Mouse (Mus musculus) heart, postnatal 36 days (tissue): ENCODE results near the gene Slc38a10. TPM values are rescaled to one million over a fixed set of nuclear protein-coding genes. Genes with fewer than 3 reads are reported as not detected.

Experiments used
- DNase-seq, 2 experiments: peaks; one replicate each; pipeline ENCODE4 v3.0.0; 2021 to 2022
- intact Hi-C: fragments of 180-260 bp; cut with DNase I; formaldehyde crosslinking; loops from one replicate; pipeline ENCODE4 v1.15.1; 2025
- microRNA-seq, 2 experiments: library from miRNA; unstranded; fragments of <30 nt; microRNA quantifications; one replicate each; pipeline ENCODE4 v1.2.0; 2021; ENCODE audit warnings: borderline number of aligned reads in 2 of 2
- total RNA-seq, 2 experiments: library from RNA; stranded (reverse); gene quantifications; 2 replicates each; pipeline ENCODE4 v1.2.3; 2021

Slc38a10 gene
- total RNA-seq, 2 experiments from 2014 or later, result 79.8 to 81.1 TPM

- no peak for DNase-seq
- intact Hi-C loops, result no loop called here
These were observed 83.3 kb downstream of the Slc38a10 start for GRCm38 (mm10) chr11:120067834-120068233.

- peak; percentile 58 to 66 for DNase-seq
- intact Hi-C loops, result loop anchor here (1.0 kb wide), 2 partner anchors 35 to 52 kb away; no protein-coding TSS in a partner anchor
These were observed 85.9 kb downstream of the Slc38a10 start for GRCm38 (mm10) chr11:120065291-120065690.

GRCm38 (mm10) chr11:120064668-120065040 is 86.5 kb downstream of the Slc38a10 start:
- intact Hi-C loops, result loop anchor here (1.0 kb wide), 2 partner anchors 34 to 51 kb away; no protein-coding TSS in a partner anchor
- no peak for DNase-seq

GRCm38 (mm10) chr11:120064006-120064667 is 87.0 kb downstream of the Slc38a10 start:
- no peak for DNase-seq
- intact Hi-C loops, result no loop called here

GRCm38 (mm10) chr11:120063326-120063725 is 87.8 kb downstream of the Slc38a10 start:
- no peak for DNase-seq
- intact Hi-C loops, result no loop called here

GRCm38 (mm10) chr11:120060634-120061033 is 90.5 kb downstream of the Slc38a10 start:
- DNase-seq, result no peak
- intact Hi-C loops, result no loop called here

- no peak for DNase-seq
- intact Hi-C loops, result no loop called here
These were observed 95.0 kb downstream of the Slc38a10 start for GRCm38 (mm10) chr11:120055953-120056732.

Small RNA genes lying within 50 kb of the gene (microRNA-seq; reads per million reads assigned to microRNA genes)
- gene Gm25948, result 0 reads per million in 2 experiments

Other genes starting within 250 kb of the Slc38a10 start
- 10 to 100 TPM; 27.9 TPM for gene Chmp6, start 237.9 kb downstream of the Slc38a10 start, total RNA-seq
- gene Baiap2, start 208.6 kb downstream of the Slc38a10 start, total RNA-seq, result 10 to 100 TPM in 1 of 2 experiments, 1 to 10 TPM in 1; 4.4 to 12.0 TPM
- 1 to 10 TPM; 3.8 to 4.4 TPM for gene Aatk, start 104.2 kb downstream of the Slc38a10 start, total RNA-seq
- 10 to 100 TPM in 1 of 2 experiments, 1 to 10 TPM in 1; 9.6 to 11.5 TPM for gene Cep131, start 64.5 kb downstream of the Slc38a10 start, total RNA-seq
- gene Tepsin, start 52.6 kb downstream of the Slc38a10 start, total RNA-seq, result 1 to 10 TPM; 7.0 to 7.4 TPM
- 10 to 100 TPM; 64.5 to 67.7 TPM for gene Ndufaf8, start 52.4 kb downstream of the Slc38a10 start, total RNA-seq
- 10 to 100 TPM in 1 of 2 experiments, 1 to 10 TPM in 1; 8.5 to 11.2 TPM for gene Bahcc1, start 81.6 kb upstream of the Slc38a10 start, total RNA-seq
- 100 to 1,000 TPM; 218 to 338 TPM for gene Actg1, start 197.2 kb upstream of the Slc38a10 start, total RNA-seq
- gene Fscn2, start 210.2 kb upstream of the Slc38a10 start, total RNA-seq, result not detected
- gene Faap100, start 227.4 kb upstream of the Slc38a10 start, total RNA-seq, result 10 to 100 TPM; 13.8 to 15.4 TPM